Mouse (Mus musculus) urinary bladder, postnatal 25 days (tissue): ENCODE results near the gene Flg2.

ENCODE experiments used
- DNase-seq: peaks from one replicate; pipeline ENCODE4 v3.0.0; 2022; ENCODE audit warnings: low spot score

Gene Flg2

GRCm38 (mm10) chr3:93196978-93197377, at the start of gene Flg2:
Gene Flg2 (plus strand): TSS chr3:93197278.
- no peak for DNase-seq

GRCm38 (mm10) chr3:93162502-93162901, 34.6 kb upstream of the Flg2 start:
- DNase-seq, result no peak

GRCm38 (mm10) chr3:93162996-93163592, 34.0 kb upstream of the Flg2 start:
- DNase-seq, result no peak

- no peak for DNase-seq
Observed at GRCm38 (mm10) chr3:93180856-93181255, 16.2 kb upstream of the Flg2 start.

GRCm38 (mm10) chr3:93201955-93202354, 4.9 kb downstream of the Flg2 start:
- no peak for DNase-seq

- no peak for DNase-seq
Observed at GRCm38 (mm10) chr3:93202499-93202898, 5.4 kb downstream of the Flg2 start.
